Mouse (Mus musculus): ENCODE results near the gene Igf2bp2. TPM values are rescaled to one million over a fixed set of nuclear protein-coding genes. Genes with fewer than 3 reads are reported as not detected.

The Igf2bp2 gene
- polyA plus RNA-seq, 1 experiment from 2014 or later, result 190 TPM

GRCm38 (mm10) chr16:22178793-22179192 is 15.7 kb upstream of the Igf2bp2 start:
- Histone ChIP-seq H3K9me3 (ENCODE audit: control insufficient read depth, low read length) (no peaks in the 10 kb centered on the region), H3K9ac (ENCODE audit: low read length) (no peak overlapping the region), H3K4me3 (ENCODE audit: low read depth, low read length) (no peak overlapping the region), H3K36me3 (ENCODE audit: control insufficient read depth, insufficient read depth, low read length) (no peaks in the 10 kb centered on the region), H3K27me3 (ENCODE audit: control insufficient read depth, insufficient read depth, low read length) (no peaks in the 10 kb centered on the region), H3K4me1 (ENCODE audit: control insufficient read depth, insufficient read depth, low read length) (no peaks in the 10 kb centered on the region), H3K4me2 (ENCODE audit: low read depth, severe bottlenecking) (no peak overlapping the region), H3K27ac (replicated peaks; ENCODE audit: low read depth, low read length) (no peak overlapping the region)
- DNase-seq (ENCODE audit: low spot score), result no peak
- ATAC-seq (ENCODE audit: insufficient number of reproducible peaks, low FRiP score, low TSS enrichment, low read depth), result no peak
- WGBS, result 76% methylated on average over 3 of the region's 3 CpGs

DNA sequence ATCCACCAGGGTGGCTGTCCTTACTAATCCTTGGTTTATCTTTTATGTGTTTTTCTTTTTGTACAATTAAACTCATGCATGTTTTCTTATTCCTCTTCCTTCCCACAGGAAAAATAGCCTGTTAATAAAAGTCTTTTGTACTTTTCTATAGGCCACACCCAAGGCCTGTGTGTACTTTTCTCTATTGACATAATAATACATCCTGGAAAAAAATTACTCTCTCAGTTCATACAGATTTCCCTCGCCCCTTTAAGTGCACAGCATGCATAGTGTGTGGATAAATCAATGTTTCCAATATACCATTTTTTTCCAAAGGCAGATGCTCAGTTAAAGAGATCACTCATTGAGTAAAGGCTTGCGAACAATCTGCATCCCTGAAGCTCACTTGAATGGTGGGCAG is 14.9 kb upstream of the Igf2bp2 start:
- no peaks in the 10 kb centered on the region for H3K27me3 ChIP-seq (ENCODE audit: control insufficient read depth, insufficient read depth, low read length)
- no peaks in the 10 kb centered on the region for H3K4me1 ChIP-seq (ENCODE audit: control insufficient read depth, insufficient read depth, low read length)
- no peak overlapping the region for H3K4me3 ChIP-seq (ENCODE audit: low read depth, low read length)
- no peak for ATAC-seq (ENCODE audit: insufficient number of reproducible peaks, low FRiP score, low TSS enrichment, low read depth)
- H3K9me3 ChIP-seq (ENCODE audit: control insufficient read depth, low read length), result no peaks in the 10 kb centered on the region
- no peak for DNase-seq (ENCODE audit: low spot score)
- H3K4me2 ChIP-seq (ENCODE audit: low read depth, severe bottlenecking), result no peak overlapping the region
- H3K9ac ChIP-seq (ENCODE audit: low read length), result no peak overlapping the region
- 82% methylated on average over 2 of the region's 2 CpGs for WGBS
- H3K36me3 ChIP-seq (ENCODE audit: control insufficient read depth, insufficient read depth, low read length), result no peaks in the 10 kb centered on the region
- H3K27ac ChIP-seq (replicated peaks; ENCODE audit: low read depth, low read length), result no peak overlapping the region

- no peak overlapping the region for H3K4me3 ChIP-seq (ENCODE audit: low read depth, low read length)
- no peak for DNase-seq (ENCODE audit: low spot score)
- no peak for ATAC-seq (ENCODE audit: insufficient number of reproducible peaks, low FRiP score, low TSS enrichment, low read depth)
- no peaks in the 10 kb centered on the region for H3K9me3 ChIP-seq (ENCODE audit: control insufficient read depth, low read length)
- H3K27ac ChIP-seq (replicated peaks; ENCODE audit: low read depth, low read length), result no peak overlapping the region
- H3K4me1 ChIP-seq (ENCODE audit: control insufficient read depth, insufficient read depth, low read length), result no peaks in the 10 kb centered on the region
- H3K36me3 ChIP-seq (ENCODE audit: control insufficient read depth, insufficient read depth, low read length), result no peaks in the 10 kb centered on the region
- no peak overlapping the region for H3K9ac ChIP-seq (ENCODE audit: low read length)
- H3K27me3 ChIP-seq (ENCODE audit: control insufficient read depth, insufficient read depth, low read length), result no peaks in the 10 kb centered on the region
- no peak overlapping the region for H3K4me2 ChIP-seq (ENCODE audit: low read depth, severe bottlenecking)
- WGBS, result 93% methylated on average over 8 of the region's 8 CpGs
Measured at GRCm38 (mm10) chr16:22168731-22169130, 5.6 kb upstream of the Igf2bp2 start.

GRCm38 (mm10) chr16:22165556-22165955 is 2.5 kb upstream of the Igf2bp2 start:
- no peak overlapping the region for H3K9ac ChIP-seq (ENCODE audit: low read length)
- H3K36me3 ChIP-seq (ENCODE audit: control insufficient read depth, insufficient read depth, low read length), result no peaks in the 10 kb centered on the region
- no peaks in the 10 kb centered on the region for H3K4me1 ChIP-seq (ENCODE audit: control insufficient read depth, insufficient read depth, low read length)
- H3K4me2 ChIP-seq (ENCODE audit: low read depth, severe bottlenecking), result no peak overlapping the region
- no peaks in the 10 kb centered on the region for H3K9me3 ChIP-seq (ENCODE audit: control insufficient read depth, low read length)
- H3K27me3 ChIP-seq (ENCODE audit: control insufficient read depth, insufficient read depth, low read length), result no peaks in the 10 kb centered on the region
- ATAC-seq (ENCODE audit: insufficient number of reproducible peaks, low FRiP score, low TSS enrichment, low read depth) (no peak), DNase-seq (ENCODE audit: low spot score) (no peak)
- H3K27ac ChIP-seq (replicated peaks; ENCODE audit: low read depth, low read length), result no peak overlapping the region
- WGBS, result 85% methylated on average over 5 of the region's 5 CpGs
- H3K4me3 ChIP-seq (ENCODE audit: low read depth, low read length), result no peak overlapping the region

- Histone ChIP-seq H3K36me3 (ENCODE audit: control insufficient read depth, insufficient read depth, low read length) (no peaks in the 10 kb centered on the region), H3K4me2 (ENCODE audit: low read depth, severe bottlenecking) (peak overlapping the region; percentile 54; the same call in 1 of the 2 replicates), H3K4me1 (ENCODE audit: control insufficient read depth, insufficient read depth, low read length) (no peaks in the 10 kb centered on the region), H3K27ac (replicated peaks; ENCODE audit: low read depth, low read length) (no peak overlapping the region), H3K27me3 (ENCODE audit: control insufficient read depth, insufficient read depth, low read length) (no peaks in the 10 kb centered on the region), H3K9ac (ENCODE audit: low read length) (no peak overlapping the region), H3K4me3 (ENCODE audit: low read depth, low read length) (no peak overlapping the region), H3K9me3 (ENCODE audit: control insufficient read depth, low read length) (no peaks in the 10 kb centered on the region)
- DNase-seq (ENCODE audit: low spot score) (no peak), ATAC-seq (ENCODE audit: insufficient number of reproducible peaks, low FRiP score, low TSS enrichment, low read depth) (no peak)
- 46% methylated on average over 8 of the region's 8 CpGs for WGBS
Measured at GRCm38 (mm10) chr16:22164446-22164845, 1.3 kb upstream of the Igf2bp2 start.

- peak overlapping the region; percentile 93 for H3K27ac ChIP-seq (replicated peaks; ENCODE audit: low read depth, low read length)
- H3K4me1 ChIP-seq (ENCODE audit: control insufficient read depth, insufficient read depth, low read length), result 0 out of 2 replicates have a peak, but pooled peaks cover 2% of the 10 kb centered on the region
- ATAC-seq (ENCODE audit: insufficient number of reproducible peaks, low FRiP score, low TSS enrichment, low read depth) (peak; percentile 72), DNase-seq (ENCODE audit: low spot score) (peak; percentile 76)
- under 1% methylated on average over 26 of the region's 27 CpGs for WGBS
- H3K4me3 ChIP-seq (ENCODE audit: low read depth, low read length), result peak overlapping the region; percentile 97
- H3K9me3 ChIP-seq (ENCODE audit: control insufficient read depth, low read length), result no peaks in the 10 kb centered on the region
- peak overlapping the region; percentile 54 for H3K4me2 ChIP-seq (ENCODE audit: low read depth, severe bottlenecking)
- no peaks in the 10 kb centered on the region for H3K27me3 ChIP-seq (ENCODE audit: control insufficient read depth, insufficient read depth, low read length)
- no peaks in the 10 kb centered on the region for H3K36me3 ChIP-seq (ENCODE audit: control insufficient read depth, insufficient read depth, low read length)
- H3K9ac ChIP-seq (ENCODE audit: low read length), result peak overlapping the region; percentile 93
Measured at GRCm38 (mm10) chr16:22163456-22163851, 355 bp upstream of the Igf2bp2 start.

DNA sequence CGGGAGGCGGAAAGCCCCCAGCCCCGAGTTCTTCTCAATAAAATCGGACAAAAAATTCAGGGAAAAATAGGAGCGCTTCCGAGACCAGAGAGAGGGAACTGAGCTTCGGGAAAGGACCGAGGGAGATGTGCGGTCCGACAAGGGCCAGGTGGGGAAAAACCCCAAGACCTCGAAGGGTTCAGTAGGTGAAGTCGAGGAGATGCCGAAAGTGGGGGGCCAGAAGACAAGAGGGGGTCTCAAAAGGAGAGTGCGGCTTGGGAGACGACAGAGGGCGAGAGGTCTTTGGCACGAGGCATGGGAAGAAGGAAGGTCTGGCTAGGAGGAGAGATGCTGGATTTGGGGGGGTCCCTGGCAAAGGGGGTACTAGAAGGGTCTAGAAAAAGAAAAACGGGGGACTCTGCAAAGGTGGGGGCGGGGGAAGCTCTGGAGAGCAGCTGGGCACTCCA is 1.0 kb downstream of the Igf2bp2 start:
- DNase-seq (ENCODE audit: low spot score) (peak; percentile 74), ATAC-seq (ENCODE audit: insufficient number of reproducible peaks, low FRiP score, low TSS enrichment, low read depth) (no peak)

DNA sequence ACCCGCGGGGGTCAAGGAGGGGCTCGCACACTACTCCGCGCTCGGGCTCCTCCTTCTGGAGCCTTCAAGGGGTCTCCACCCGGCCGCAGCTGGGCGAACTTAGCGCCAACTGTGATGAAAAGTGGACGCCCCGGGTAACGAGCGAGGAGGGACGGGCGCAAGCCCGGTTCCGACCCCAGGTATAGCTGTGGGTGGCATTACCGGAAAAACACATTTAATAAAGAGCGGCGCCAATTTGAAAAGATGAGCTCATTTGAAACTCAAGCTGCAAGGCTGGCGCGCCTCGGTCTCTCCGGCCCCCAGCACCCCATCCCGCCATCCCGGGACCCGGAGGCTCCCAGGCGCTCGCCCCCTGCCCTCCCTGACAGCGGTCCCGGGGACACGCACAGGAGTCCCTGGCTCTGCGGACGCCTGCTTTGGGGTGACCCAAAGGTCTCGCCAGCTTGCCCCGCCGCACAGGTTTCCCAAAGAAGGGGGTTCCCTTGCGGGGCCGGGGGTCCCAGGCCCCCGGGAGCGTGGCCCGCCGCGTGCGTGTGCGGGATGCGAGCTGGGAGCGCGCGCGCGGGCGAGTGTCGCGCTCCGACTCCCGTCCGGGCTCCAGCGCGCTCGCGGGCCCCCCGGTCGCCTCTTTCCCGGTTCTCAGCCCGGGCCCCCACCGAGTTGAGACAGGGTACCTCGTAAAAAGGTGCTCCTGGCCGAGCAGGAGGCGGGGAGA is 1.6 kb downstream of the Igf2bp2 start:
- Histone ChIP-seq H3K27me3 (ENCODE audit: control insufficient read depth, insufficient read depth, low read length) (no peaks in the 10 kb centered on the region), H3K36me3 (ENCODE audit: control insufficient read depth, insufficient read depth, low read length) (no peaks in the 10 kb centered on the region), H3K9me3 (ENCODE audit: control insufficient read depth, low read length) (no peaks in the 10 kb centered on the region), H3K4me1 (ENCODE audit: control insufficient read depth, insufficient read depth, low read length) (0 out of 2 replicates have a peak, but pooled peaks cover 2% of the 10 kb centered on the region), H3K4me2 (ENCODE audit: low read depth, severe bottlenecking) (peak overlapping the region; percentile 54), H3K4me3 (ENCODE audit: low read depth, low read length) (peak overlapping the region; percentile 97), H3K9ac (ENCODE audit: low read length) (peak overlapping the region; percentile 93), H3K27ac (replicated peaks; ENCODE audit: low read depth, low read length) (peak overlapping the region; percentile 93)
- ATAC-seq (ENCODE audit: insufficient number of reproducible peaks, low FRiP score, low TSS enrichment, low read depth), result 0 out of 2 replicates have a peak, but pooled peaks have one; percentile 23
- under 1% methylated on average over 71 of the region's 71 CpGs for WGBS
- peak; percentile 80 for DNase-seq (ENCODE audit: low spot score)

More for the DNA sequence above, 1.0 kb downstream of the Igf2bp2 start:
- Histone ChIP-seq H3K4me2 (ENCODE audit: low read depth, severe bottlenecking) (peak overlapping the region; percentile 54), H3K9me3 (ENCODE audit: control insufficient read depth, low read length) (no peaks in the 10 kb centered on the region), H3K27me3 (ENCODE audit: control insufficient read depth, insufficient read depth, low read length) (no peaks in the 10 kb centered on the region), H3K27ac (replicated peaks; ENCODE audit: low read depth, low read length) (peak overlapping the region; percentile 93), H3K4me1 (ENCODE audit: control insufficient read depth, insufficient read depth, low read length) (0 out of 2 replicates have a peak, but pooled peaks cover 2% of the 10 kb centered on the region), H3K4me3 (ENCODE audit: low read depth, low read length) (peak overlapping the region; percentile 97), H3K9ac (ENCODE audit: low read length) (peak overlapping the region; percentile 93), H3K36me3 (ENCODE audit: control insufficient read depth, insufficient read depth, low read length) (no peaks in the 10 kb centered on the region)
- 0% methylated on average over 19 of the region's 19 CpGs for WGBS

Measured in limb, embryonic 11.5 days (tissue).